Mouse (Mus musculus) olfactory bulb, adult 2 months (tissue): ENCODE results near the gene Cwf19l2.

Experiments
- CTCF ChIP-seq: fragments of 200-500 bp; IDR thresholded peaks from 2 replicates; pipeline ENCODE4 v1.5.1; 2012; ENCODE audit warnings: low read depth, mild to moderate bottlenecking, low read length, moderate library complexity; ENCODE audit not compliant: insufficient read depth
- POLR2A ChIP-seq: fragments of 200-500 bp; IDR thresholded peaks from 2 replicates; pipeline ENCODE4 v1.6.1; 2012; ENCODE audit warnings: mild to moderate bottlenecking, low read depth, low read length, moderate library complexity; ENCODE audit not compliant: insufficient read depth

GRCm38 (mm10) chr9:3471897-3472296 is 68.5 kb downstream of the Cwf19l2 start:
- TF ChIP-seq CTCF, result no peak
- TF ChIP-seq POLR2A, result no peak
